Mouse (Mus musculus): ENCODE results near the gene Mdm2. TPM values are rescaled to one million over a fixed set of nuclear protein-coding genes. Genes with fewer than 3 reads are reported as not detected.

The Mdm2 gene
- total and polyA plus RNA-seq, 2 experiments, result 18.2 to 24.6 TPM

GRCm38 (mm10) chr10:117729139-117729814 lies 18.7 kb upstream of the Mdm2 start:
- Histone ChIP-seq H3K9ac (ENCODE audit: low read depth, low read length) (no peak overlapping the region), H3K27me3 (ENCODE audit: control insufficient read depth, insufficient read depth, low read length) (no peaks in the 10 kb centered on the region), H3K4me3 (ENCODE audit: insufficient read depth, low read depth, low read length) (no peak overlapping the region), H3K27ac (replicated peaks; ENCODE audit: insufficient read depth, low read depth, low read length) (no peak overlapping the region), H3K36me3 (ENCODE audit: control insufficient read depth, insufficient read depth, low read length) (no peaks in the 10 kb centered on the region), H3K79me2 (ENCODE audit: control insufficient read depth, insufficient read depth, low read length) (no peaks in the 10 kb centered on the region), H3K4me1 (ENCODE audit: control insufficient read depth, insufficient read depth, low read length) (peaks cover 13% of the 10 kb centered on the region)
- TF ChIP-seq CTCF (IDR thresholded peaks at IDR 0.05; ENCODE audit: low read depth, low read length), result no peak
- no peak for TF ChIP-seq POLR2A (IDR thresholded peaks at IDR 0.05; ENCODE audit: extremely low read depth, insufficient read depth, low read length)
- peak; percentile 88 for DNase-seq (ENCODE audit: extremely low read depth, low read depth, low spot score)
- 36% methylated on average over 11 of the region's 11 CpGs for WGBS

- Histone ChIP-seq H3K36me3 (ENCODE audit: control insufficient read depth, insufficient read depth, low read length) (no peaks in the 10 kb centered on the region), H3K9ac (ENCODE audit: low read depth, low read length) (no peak overlapping the region), H3K4me3 (ENCODE audit: insufficient read depth, low read depth, low read length) (no peak overlapping the region), H3K4me1 (ENCODE audit: control insufficient read depth, insufficient read depth, low read length) (peaks cover 13% of the 10 kb centered on the region), H3K27me3 (ENCODE audit: control insufficient read depth, insufficient read depth, low read length) (no peaks in the 10 kb centered on the region), H3K27ac (replicated peaks; ENCODE audit: insufficient read depth, low read depth, low read length) (no peak overlapping the region), H3K79me2 (ENCODE audit: control insufficient read depth, insufficient read depth, low read length) (no peaks in the 10 kb centered on the region)
- 90% methylated on average over 5 of the region's 5 CpGs for WGBS
- no peak for TF ChIP-seq POLR2A (IDR thresholded peaks at IDR 0.05; ENCODE audit: extremely low read depth, insufficient read depth, low read length)
- no peak for TF ChIP-seq CTCF (IDR thresholded peaks at IDR 0.05; ENCODE audit: low read depth, low read length)
- DNase-seq (ENCODE audit: extremely low read depth, low read depth, low spot score), result no peak
Observed at GRCm38 (mm10) chr10:117728574-117728973, 18.0 kb upstream of the Mdm2 start.

- no peak for DNase-seq (ENCODE audit: extremely low read depth, low read depth, low spot score)
- WGBS, result 91% methylated on average over 9 of the region's 9 CpGs
- peaks cover 13% of the 10 kb centered on the region for H3K4me1 ChIP-seq (ENCODE audit: control insufficient read depth, insufficient read depth, low read length)
- no peaks in the 10 kb centered on the region for H3K27me3 ChIP-seq (ENCODE audit: control insufficient read depth, insufficient read depth, low read length)
- no peaks in the 10 kb centered on the region for H3K36me3 ChIP-seq (ENCODE audit: control insufficient read depth, insufficient read depth, low read length)
- H3K9ac ChIP-seq (ENCODE audit: low read depth, low read length), result no peak overlapping the region
- TF ChIP-seq CTCF (IDR thresholded peaks at IDR 0.05; ENCODE audit: low read depth, low read length) (no peak), POLR2A (IDR thresholded peaks at IDR 0.05; ENCODE audit: extremely low read depth, insufficient read depth, low read length) (no peak)
- no peak overlapping the region for H3K4me3 ChIP-seq (ENCODE audit: insufficient read depth, low read depth, low read length)
- H3K79me2 ChIP-seq (ENCODE audit: control insufficient read depth, insufficient read depth, low read length), result no peaks in the 10 kb centered on the region
- H3K27ac ChIP-seq (replicated peaks; ENCODE audit: insufficient read depth, low read depth, low read length), result no peak overlapping the region
Observed at GRCm38 (mm10) chr10:117727518-117728110, 17.1 kb upstream of the Mdm2 start.

- TF ChIP-seq POLR2A (IDR thresholded peaks at IDR 0.05; ENCODE audit: extremely low read depth, insufficient read depth, low read length) (no peak), CTCF (IDR thresholded peaks at IDR 0.05; ENCODE audit: low read depth, low read length) (no peak)
- Histone ChIP-seq H3K27me3 (ENCODE audit: control insufficient read depth, insufficient read depth, low read length) (no peaks in the 10 kb centered on the region), H3K79me2 (ENCODE audit: control insufficient read depth, insufficient read depth, low read length) (no peaks in the 10 kb centered on the region), H3K36me3 (ENCODE audit: control insufficient read depth, insufficient read depth, low read length) (no peaks in the 10 kb centered on the region), H3K4me3 (ENCODE audit: insufficient read depth, low read depth, low read length) (no peak overlapping the region), H3K9ac (ENCODE audit: low read depth, low read length) (no peak overlapping the region), H3K4me1 (ENCODE audit: control insufficient read depth, insufficient read depth, low read length) (peaks cover 13% of the 10 kb centered on the region), H3K27ac (replicated peaks; ENCODE audit: insufficient read depth, low read depth, low read length) (no peak overlapping the region)
- 94% methylated on average over 4 of the region's 4 CpGs for WGBS
- no peak for DNase-seq (ENCODE audit: extremely low read depth, low read depth, low spot score)
Observed at GRCm38 (mm10) chr10:117726888-117727385, 16.4 kb upstream of the Mdm2 start.

GRCm38 (mm10) chr10:117726350-117726749 lies 15.8 kb upstream of the Mdm2 start:
- H3K4me1 ChIP-seq (ENCODE audit: control insufficient read depth, insufficient read depth, low read length), result peaks cover 10% of the 10 kb centered on the region
- H3K79me2 ChIP-seq (ENCODE audit: control insufficient read depth, insufficient read depth, low read length), result no peaks in the 10 kb centered on the region
- no peak overlapping the region for H3K27ac ChIP-seq (replicated peaks; ENCODE audit: insufficient read depth, low read depth, low read length)
- 86% methylated on average over 4 of the region's 4 CpGs for WGBS
- no peaks in the 10 kb centered on the region for H3K36me3 ChIP-seq (ENCODE audit: control insufficient read depth, insufficient read depth, low read length)
- no peak for DNase-seq (ENCODE audit: extremely low read depth, low read depth, low spot score)
- TF ChIP-seq POLR2A (IDR thresholded peaks at IDR 0.05; ENCODE audit: extremely low read depth, insufficient read depth, low read length) (no peak), CTCF (IDR thresholded peaks at IDR 0.05; ENCODE audit: low read depth, low read length) (no peak)
- H3K4me3 ChIP-seq (ENCODE audit: insufficient read depth, low read depth, low read length), result no peak overlapping the region
- no peaks in the 10 kb centered on the region for H3K27me3 ChIP-seq (ENCODE audit: control insufficient read depth, insufficient read depth, low read length)
- no peak overlapping the region for H3K9ac ChIP-seq (ENCODE audit: low read depth, low read length)

- WGBS, result 76% methylated on average over 7 of the region's 7 CpGs
- H3K4me1 ChIP-seq (ENCODE audit: control insufficient read depth, insufficient read depth, low read length), result peaks cover 10% of the 10 kb centered on the region
- TF ChIP-seq CTCF (IDR thresholded peaks at IDR 0.05; ENCODE audit: low read depth, low read length) (no peak), POLR2A (IDR thresholded peaks at IDR 0.05; ENCODE audit: extremely low read depth, insufficient read depth, low read length) (no peak)
- H3K27me3 ChIP-seq (ENCODE audit: control insufficient read depth, insufficient read depth, low read length), result no peaks in the 10 kb centered on the region
- H3K9ac ChIP-seq (ENCODE audit: low read depth, low read length), result no peak overlapping the region
- H3K36me3 ChIP-seq (ENCODE audit: control insufficient read depth, insufficient read depth, low read length), result no peaks in the 10 kb centered on the region
- no peak overlapping the region for H3K4me3 ChIP-seq (ENCODE audit: insufficient read depth, low read depth, low read length)
- H3K79me2 ChIP-seq (ENCODE audit: control insufficient read depth, insufficient read depth, low read length), result no peaks in the 10 kb centered on the region
- no peak for DNase-seq (ENCODE audit: extremely low read depth, low read depth, low spot score)
- H3K27ac ChIP-seq (replicated peaks; ENCODE audit: insufficient read depth, low read depth, low read length), result no peak overlapping the region
Observed at GRCm38 (mm10) chr10:117725671-117726070, 15.1 kb upstream of the Mdm2 start.
